Mouse (Mus musculus): ENCODE data around the gene Gucd1. TPM values are rescaled to one million over a fixed set of nuclear protein-coding genes. Genes with fewer than 3 reads are reported as not detected.
"Not testable (repeated sequence)": the region's sequence is repeated elsewhere in the genome, so short reads cannot be mapped to it uniquely, and the experiment has no call there.

Gucd1 gene
- polyA plus RNA-seq, 1 experiment from 2014 or later = 46.9 TPM

DNA sequence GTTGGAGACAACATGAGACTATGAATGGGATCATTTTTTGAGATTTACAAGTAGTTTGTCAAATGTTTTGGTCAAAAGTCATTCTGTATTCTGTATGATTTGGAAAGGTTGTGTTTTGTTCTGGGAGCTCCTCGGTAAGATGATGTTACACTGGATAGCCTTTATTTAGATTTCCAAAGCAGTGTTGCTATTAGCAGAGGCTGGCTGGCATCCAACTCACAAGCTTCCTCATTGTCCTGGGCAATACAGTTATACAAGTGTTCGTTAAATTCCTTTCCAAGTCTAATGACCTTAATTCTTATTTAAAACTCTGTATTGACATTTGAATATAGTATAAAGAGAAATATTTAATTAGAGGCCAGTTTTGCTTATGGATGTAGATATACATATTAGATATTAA lies 172.5 kb downstream of the Gucd1 start:
- 78% methylated on average over 2 of the region's 2 CpGs for WGBS
- no peaks in the 10 kb centered on the region for H3K27me3 ChIP-seq (ENCODE audit: control insufficient read depth, insufficient read depth, low read length)
- no peaks in the 10 kb centered on the region for H3K36me3 ChIP-seq (ENCODE audit: control insufficient read depth, insufficient read depth, low read length)
- no peak overlapping the region for H3K27ac ChIP-seq (ENCODE audit: low read depth, low read length)
- no peak overlapping the region for H3K9ac ChIP-seq (ENCODE audit: low read depth, low read length)
- no peaks in the 10 kb centered on the region for H3K4me1 ChIP-seq (ENCODE audit: control insufficient read depth, insufficient read depth, low read length)
- H3K4me3 ChIP-seq (ENCODE audit: low read length) = no peak overlapping the region
- no peak for ATAC-seq (ENCODE audit: low FRiP score, low TSS enrichment)
- H3K4me2 ChIP-seq (replicated peaks; ENCODE audit: low read depth, low read length) = no peak overlapping the region
- no peaks in the 10 kb centered on the region for H3K9me3 ChIP-seq (ENCODE audit: control insufficient read depth, low read length)

DNA sequence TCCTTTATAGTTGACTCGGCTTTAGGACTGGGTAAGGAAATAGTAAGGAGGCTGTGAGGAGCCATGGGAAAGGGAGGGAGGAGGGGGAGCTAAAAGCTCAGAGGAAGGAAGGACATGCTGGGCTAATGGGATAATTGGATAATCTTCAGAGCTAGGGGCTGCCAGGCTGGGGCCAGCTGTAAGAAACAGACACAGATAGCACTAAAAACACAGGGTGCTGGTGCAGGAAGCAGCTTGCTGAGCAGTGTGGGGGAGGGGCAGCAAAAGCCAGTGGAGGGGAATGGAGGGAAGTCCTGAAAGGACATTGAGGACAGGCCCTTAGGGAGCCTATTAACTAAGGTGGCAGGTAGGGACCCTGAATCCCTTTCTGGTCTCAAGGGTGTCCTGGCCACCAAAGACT lies 173.2 kb downstream of the Gucd1 start:
- ATAC-seq (ENCODE audit: low FRiP score, low TSS enrichment); H3K4me1 ChIP-seq (ENCODE audit: control insufficient read depth, insufficient read depth, low read length); H3K9me3 ChIP-seq (ENCODE audit: control insufficient read depth, low read length); H3K9ac ChIP-seq (ENCODE audit: low read depth, low read length); H3K36me3 ChIP-seq (ENCODE audit: control insufficient read depth, insufficient read depth, low read length); H3K4me2 ChIP-seq (replicated peaks; ENCODE audit: low read depth, low read length); H3K27ac ChIP-seq (ENCODE audit: low read depth, low read length); H3K27me3 ChIP-seq (ENCODE audit: control insufficient read depth, insufficient read depth, low read length); H3K4me3 ChIP-seq (ENCODE audit: low read length): not testable (repeated sequence)
- WGBS = 60% methylated on average over 1 of the region's 1 CpGs

DNA sequence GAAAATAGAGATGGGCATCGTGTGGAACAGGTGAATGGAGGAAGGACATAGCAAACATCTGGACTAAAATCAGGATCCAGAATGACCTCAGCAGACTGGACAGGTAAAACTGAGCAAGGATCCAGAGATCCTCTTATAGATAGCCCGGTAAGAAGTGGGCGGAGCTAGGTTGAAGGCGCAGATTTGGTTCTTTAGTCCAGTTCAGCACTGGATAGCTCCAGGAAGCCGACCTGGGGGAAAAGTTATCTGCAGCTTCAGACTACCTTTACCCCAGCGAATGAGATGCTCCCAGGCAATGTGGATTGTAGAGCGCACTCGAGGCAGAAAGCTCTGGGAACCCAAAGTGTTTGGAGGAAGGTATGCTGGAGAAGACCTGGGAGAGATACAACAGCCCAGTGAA lies 175.8 kb downstream of the Gucd1 start:
- H3K4me1 ChIP-seq (ENCODE audit: control insufficient read depth, insufficient read depth, low read length) = no peaks in the 10 kb centered on the region
- ATAC-seq (ENCODE audit: low FRiP score, low TSS enrichment) = no peak
- no peak overlapping the region for H3K4me2 ChIP-seq (replicated peaks; ENCODE audit: low read depth, low read length)
- H3K4me3 ChIP-seq (ENCODE audit: low read length) = no peak overlapping the region
- H3K9ac ChIP-seq (ENCODE audit: low read depth, low read length) = no peak overlapping the region
- H3K27ac ChIP-seq (ENCODE audit: low read depth, low read length) = no peak overlapping the region
- H3K9me3 ChIP-seq (ENCODE audit: control insufficient read depth, low read length) = no peaks in the 10 kb centered on the region
- H3K27me3 ChIP-seq (ENCODE audit: control insufficient read depth, insufficient read depth, low read length) = no peaks in the 10 kb centered on the region
- WGBS = 34% methylated on average over 8 of the region's 8 CpGs
- no peaks in the 10 kb centered on the region for H3K36me3 ChIP-seq (ENCODE audit: control insufficient read depth, insufficient read depth, low read length)

DNA sequence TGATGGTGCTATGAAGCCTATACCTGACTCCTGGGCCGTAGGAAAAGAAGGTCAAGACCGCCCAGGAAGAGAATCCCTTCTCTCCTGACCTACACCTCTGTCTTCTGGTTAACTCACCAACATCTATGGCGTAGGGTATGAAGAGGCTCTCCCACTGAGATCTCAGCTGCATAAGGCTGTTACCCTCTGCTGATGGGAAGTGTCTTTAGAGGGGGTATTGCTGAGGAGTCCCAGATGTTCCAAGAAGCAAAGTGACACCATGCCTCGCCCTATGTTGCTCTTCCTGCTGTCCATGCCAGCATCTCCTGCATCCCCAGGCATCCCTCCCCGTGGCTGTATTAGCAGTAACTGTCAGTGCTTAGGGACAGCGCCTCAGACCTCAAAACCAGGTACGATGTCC lies 178.4 kb downstream of the Gucd1 start:
- Histone ChIP-seq H3K36me3 (ENCODE audit: control insufficient read depth, insufficient read depth, low read length) (no peaks in the 10 kb centered on the region), H3K27ac (ENCODE audit: low read depth, low read length) (no peak overlapping the region), H3K4me2 (replicated peaks; ENCODE audit: low read depth, low read length) (no peak overlapping the region), H3K27me3 (ENCODE audit: control insufficient read depth, insufficient read depth, low read length) (no peaks in the 10 kb centered on the region), H3K9me3 (ENCODE audit: control insufficient read depth, low read length) (no peaks in the 10 kb centered on the region), H3K4me3 (ENCODE audit: low read length) (no peak overlapping the region), H3K4me1 (ENCODE audit: control insufficient read depth, insufficient read depth, low read length) (no peaks in the 10 kb centered on the region), H3K9ac (ENCODE audit: low read depth, low read length) (no peak overlapping the region)
- ATAC-seq (ENCODE audit: low FRiP score, low TSS enrichment) = no peak
- WGBS = 85% methylated on average over 7 of the region's 7 CpGs

DNA sequence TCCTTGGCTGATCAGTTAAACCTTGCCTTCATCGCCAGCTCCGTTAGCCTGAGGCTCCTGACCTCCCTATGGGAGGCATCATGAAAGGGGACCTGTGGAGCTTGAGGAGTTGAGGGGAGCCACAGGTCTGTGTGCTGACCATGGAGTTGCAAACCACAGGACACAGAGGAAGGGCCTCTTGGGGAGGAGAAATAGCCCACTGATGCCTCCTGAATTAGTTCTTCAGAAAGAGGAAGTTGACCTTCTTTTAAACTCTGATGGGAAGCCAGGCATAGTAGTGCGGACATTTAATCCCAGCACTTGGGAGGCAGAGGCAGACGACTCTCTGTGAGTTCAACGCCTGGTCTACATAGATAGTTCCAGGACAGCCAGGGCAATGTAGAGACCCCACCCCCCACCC lies 178.9 kb downstream of the Gucd1 start:
- Histone ChIP-seq H3K36me3 (ENCODE audit: control insufficient read depth, insufficient read depth, low read length) (no peaks in the 10 kb centered on the region), H3K4me1 (ENCODE audit: control insufficient read depth, insufficient read depth, low read length) (no peaks in the 10 kb centered on the region), H3K27me3 (ENCODE audit: control insufficient read depth, insufficient read depth, low read length) (no peaks in the 10 kb centered on the region), H3K4me2 (replicated peaks; ENCODE audit: low read depth, low read length) (no peak overlapping the region), H3K9me3 (ENCODE audit: control insufficient read depth, low read length) (no peaks in the 10 kb centered on the region), H3K9ac (ENCODE audit: low read depth, low read length) (no peak overlapping the region), H3K4me3 (ENCODE audit: low read length) (no peak overlapping the region), H3K27ac (ENCODE audit: low read depth, low read length) (no peak overlapping the region)
- ATAC-seq (ENCODE audit: low FRiP score, low TSS enrichment) = no peak
- 83% methylated on average over 5 of the region's 5 CpGs for WGBS

DNA sequence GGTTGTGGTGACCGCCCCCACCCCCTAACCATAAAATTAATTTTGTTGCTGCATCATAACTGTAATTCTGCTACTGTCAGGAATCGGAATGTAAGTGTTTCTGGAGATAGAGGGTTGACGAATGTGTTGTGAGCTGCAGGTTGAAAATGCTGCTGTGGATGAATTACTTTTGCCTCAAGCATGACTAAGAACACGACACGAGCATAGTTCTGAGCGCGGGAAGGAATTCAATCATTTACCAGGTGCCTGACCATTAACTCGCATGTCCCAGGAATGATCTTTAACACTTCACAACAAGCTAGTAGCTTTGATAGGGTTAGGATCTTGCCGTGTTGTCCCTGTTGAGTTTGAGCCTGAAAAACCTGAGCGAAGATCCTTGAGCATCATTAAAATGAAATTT lies 180.5 kb downstream of the Gucd1 start:
- no peaks in the 10 kb centered on the region for H3K9me3 ChIP-seq (ENCODE audit: control insufficient read depth, low read length)
- H3K4me3 ChIP-seq (ENCODE audit: low read length) = no peak overlapping the region
- H3K4me1 ChIP-seq (ENCODE audit: control insufficient read depth, insufficient read depth, low read length) = no peaks in the 10 kb centered on the region
- H3K4me2 ChIP-seq (replicated peaks; ENCODE audit: low read depth, low read length) = no peak overlapping the region
- WGBS = 63% methylated on average over 10 of the region's 10 CpGs
- H3K9ac ChIP-seq (ENCODE audit: low read depth, low read length) = no peak overlapping the region
- H3K36me3 ChIP-seq (ENCODE audit: control insufficient read depth, insufficient read depth, low read length) = no peaks in the 10 kb centered on the region
- no peak for ATAC-seq (ENCODE audit: low FRiP score, low TSS enrichment)
- H3K27me3 ChIP-seq (ENCODE audit: control insufficient read depth, insufficient read depth, low read length) = no peaks in the 10 kb centered on the region
- H3K27ac ChIP-seq (ENCODE audit: low read depth, low read length) = no peak overlapping the region

DNA sequence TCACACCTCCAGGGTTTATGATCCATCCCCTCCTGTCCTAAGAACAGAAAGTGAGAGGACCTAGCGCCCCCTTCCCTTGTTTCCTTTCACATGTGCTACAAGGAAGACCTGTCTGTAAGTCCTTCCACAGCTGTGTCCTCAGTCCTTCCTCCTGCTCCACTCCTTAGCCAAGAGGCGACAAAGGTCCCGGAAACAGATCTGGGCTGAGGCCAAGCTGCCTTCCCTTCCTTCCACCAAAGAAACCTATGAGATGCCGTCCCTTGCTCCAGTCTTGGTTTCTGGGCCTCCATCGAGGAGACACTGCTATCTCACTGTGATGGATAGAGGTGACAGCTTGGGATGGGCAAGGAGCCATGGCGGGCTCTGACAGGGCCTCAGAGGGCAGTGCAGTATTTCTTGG lies 182.7 kb downstream of the Gucd1 start:
- H3K4me3 ChIP-seq (ENCODE audit: low read length) = no peak overlapping the region
- 88% methylated on average over 6 of the region's 6 CpGs for WGBS
- H3K36me3 ChIP-seq (ENCODE audit: control insufficient read depth, insufficient read depth, low read length) = no peaks in the 10 kb centered on the region
- H3K27ac ChIP-seq (ENCODE audit: low read depth, low read length) = no peak overlapping the region
- H3K27me3 ChIP-seq (ENCODE audit: control insufficient read depth, insufficient read depth, low read length) = no peaks in the 10 kb centered on the region
- no peak for ATAC-seq (ENCODE audit: low FRiP score, low TSS enrichment)
- H3K9ac ChIP-seq (ENCODE audit: low read depth, low read length) = no peak overlapping the region
- H3K4me1 ChIP-seq (ENCODE audit: control insufficient read depth, insufficient read depth, low read length) = no peaks in the 10 kb centered on the region
- no peaks in the 10 kb centered on the region for H3K9me3 ChIP-seq (ENCODE audit: control insufficient read depth, low read length)
- H3K4me2 ChIP-seq (replicated peaks; ENCODE audit: low read depth, low read length) = no peak overlapping the region

DNA sequence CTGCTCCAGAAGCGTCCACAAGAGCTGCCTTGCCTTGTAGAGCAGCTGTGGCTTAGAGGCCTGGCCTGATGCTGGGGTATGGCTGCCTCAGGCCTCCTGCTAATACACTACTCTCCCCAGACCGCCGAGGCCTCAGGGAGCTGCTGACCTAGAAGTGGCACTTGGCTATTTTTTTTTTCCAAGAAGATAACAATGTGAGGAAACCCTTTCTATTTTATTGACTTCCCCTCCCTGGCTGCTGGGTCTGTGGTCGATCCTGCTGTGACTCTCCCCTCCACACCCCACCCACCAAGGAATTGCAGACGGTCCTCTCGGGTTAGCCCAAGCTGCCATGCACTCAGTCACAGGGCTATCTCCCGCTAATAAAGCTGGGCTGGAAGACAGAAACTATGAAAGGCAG lies 183.6 kb downstream of the Gucd1 start:
- no peaks in the 10 kb centered on the region for H3K4me1 ChIP-seq (ENCODE audit: control insufficient read depth, insufficient read depth, low read length)
- ATAC-seq (ENCODE audit: low FRiP score, low TSS enrichment) = no peak
- no peak overlapping the region for H3K9ac ChIP-seq (ENCODE audit: low read depth, low read length)
- no peak overlapping the region for H3K4me2 ChIP-seq (replicated peaks; ENCODE audit: low read depth, low read length)
- no peaks in the 10 kb centered on the region for H3K27me3 ChIP-seq (ENCODE audit: control insufficient read depth, insufficient read depth, low read length)
- 68% methylated on average over 7 of the region's 7 CpGs for WGBS
- H3K27ac ChIP-seq (ENCODE audit: low read depth, low read length) = no peak overlapping the region
- no peaks in the 10 kb centered on the region for H3K9me3 ChIP-seq (ENCODE audit: control insufficient read depth, low read length)
- no peak overlapping the region for H3K4me3 ChIP-seq (ENCODE audit: low read length)
- no peaks in the 10 kb centered on the region for H3K36me3 ChIP-seq (ENCODE audit: control insufficient read depth, insufficient read depth, low read length)

DNA sequence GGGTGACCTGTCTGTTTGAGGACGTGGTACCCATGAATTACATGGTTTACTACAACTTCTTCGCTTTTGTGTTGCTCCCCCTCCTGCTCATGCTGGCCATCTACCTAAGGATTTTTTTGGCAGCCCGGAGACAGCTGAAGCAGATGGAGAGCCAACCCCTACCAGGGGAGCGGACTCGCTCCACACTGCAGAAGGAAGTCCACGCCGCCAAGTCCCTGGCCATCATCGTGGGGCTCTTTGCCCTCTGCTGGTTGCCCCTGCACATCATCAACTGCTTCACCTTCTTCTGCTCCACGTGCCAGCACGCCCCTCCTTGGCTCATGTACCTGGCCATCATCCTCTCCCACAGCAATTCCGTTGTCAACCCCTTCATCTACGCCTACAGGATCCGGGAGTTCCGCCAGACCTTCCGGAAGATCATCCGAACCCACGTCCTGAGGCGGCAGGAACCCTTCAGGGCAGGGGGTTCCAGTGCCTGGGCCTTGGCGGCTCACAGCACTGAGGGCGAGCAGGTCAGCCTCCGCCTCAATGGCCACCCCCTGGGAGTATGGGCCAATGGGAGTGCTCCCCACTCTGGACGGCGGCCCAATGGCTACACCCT lies 184.5 kb downstream of the Gucd1 start:
- H3K36me3 ChIP-seq (ENCODE audit: control insufficient read depth, insufficient read depth, low read length) = no peaks in the 10 kb centered on the region
- 90% methylated on average over 23 of the region's 23 CpGs for WGBS
- H3K4me3 ChIP-seq (ENCODE audit: low read length) = no peak overlapping the region
- no peaks in the 10 kb centered on the region for H3K27me3 ChIP-seq (ENCODE audit: control insufficient read depth, insufficient read depth, low read length)
- H3K4me2 ChIP-seq (replicated peaks; ENCODE audit: low read depth, low read length) = no peak overlapping the region
- no peaks in the 10 kb centered on the region for H3K9me3 ChIP-seq (ENCODE audit: control insufficient read depth, low read length)
- no peaks in the 10 kb centered on the region for H3K4me1 ChIP-seq (ENCODE audit: control insufficient read depth, insufficient read depth, low read length)
- no peak for ATAC-seq (ENCODE audit: low FRiP score, low TSS enrichment)
- no peak overlapping the region for H3K27ac ChIP-seq (ENCODE audit: low read depth, low read length)
- H3K9ac ChIP-seq (ENCODE audit: low read depth, low read length) = no peak overlapping the region

Data from kidney, embryonic 14.5 days (tissue).